Mouse (Mus musculus) kidney, adult 2 months (tissue): ENCODE data around the gene Cartpt. TPM values are rescaled to one million over a fixed set of nuclear protein-coding genes. Genes with fewer than 3 reads are reported as not detected.
A peak's percentile ranks its signal among the peaks of the same experiment; 100 is the strongest.

Experiments used
- DNase-seq: peaks from one replicate; pipeline ENCODE4 v3.0.0; 2021
- H3K27ac ChIP-seq: fragments of 200-500 bp; 2 replicates; pipeline ENCODE4 v1.5.1; 2012; ENCODE audit warnings: low read depth, low read length, control low read depth, inconsistent platforms; ENCODE audit not compliant: insufficient read depth
- H3K27me3 ChIP-seq: fragments of 200-500 bp; replicated peaks from 2 replicates; pipeline ENCODE4 v1.6.1; 2012; ENCODE audit warnings: mild to moderate bottlenecking, moderate library complexity, low read length, inconsistent platforms; ENCODE audit not compliant: control insufficient read depth, insufficient read depth
- H3K36me3 ChIP-seq: fragments of 200-500 bp; 2 replicates; pipeline ENCODE4 v1.6.1; 2012; ENCODE audit warnings: mild to moderate bottlenecking, moderate library complexity, low read length, inconsistent platforms; ENCODE audit not compliant: control insufficient read depth, insufficient read depth
- H3K4me1 ChIP-seq: fragments of 200-500 bp; 2 replicates; pipeline ENCODE4 v1.6.1; 2011; ENCODE audit warnings: low read length; ENCODE audit not compliant: control insufficient read depth, insufficient read depth
- H3K4me3 ChIP-seq: fragments of 200-500 bp; 2 replicates; pipeline ENCODE4 v1.5.1; 2011; ENCODE audit warnings: mild to moderate bottlenecking, low read depth, low read length, control low read depth; ENCODE audit not compliant: insufficient read depth
- CTCF ChIP-seq: fragments of 200-500 bp; conservative IDR thresholded peaks from 2 replicates; pipeline ENCODE4 v1.5.1; 2011; ENCODE audit warnings: low read depth, mild to moderate bottlenecking, control low read depth, low read length, moderate library complexity, mixed read lengths; ENCODE audit not compliant: insufficient read depth, insufficient read length
- POLR2A ChIP-seq: fragments of 200-500 bp; IDR thresholded peaks from one replicate; pipeline ENCODE4 v1.6.1; 2011; ENCODE audit warnings: low read depth, low read length, control low read depth
- WGBS: fragments of 180-500 bp; shearing (Covaris S2); methylation state at CpG from one replicate; pipeline ENCODE4 v1.1.7; 2018; 5-methylcytosine and 5-hydroxymethylcytosine counted together
- polyA plus RNA-seq: library from polyadenylated mRNA; depleted of rRNA; stranded (reverse); fragments of >200 nt; gene quantifications from 2 replicates; pipeline ENCODE4 v1.2.3, GENCODE M21; 2012

Gene Cartpt
- polyA plus RNA-seq, 1 experiment, result not detected

GRCm38 (mm10) chr13:99879696-99880095 is 21.2 kb downstream of the Cartpt start:
- WGBS, result 79% methylated on average over 10 of the region's 10 CpGs
- no peaks in the 10 kb centered on the region for H3K36me3 ChIP-seq
- no peak overlapping the region for H3K27ac ChIP-seq
- H3K4me3 ChIP-seq, result no peak overlapping the region
- no peaks in the 10 kb centered on the region for H3K27me3 ChIP-seq
- TF ChIP-seq CTCF (no peak), POLR2A (no peak)
- no peak for DNase-seq
- no peaks in the 10 kb centered on the region for H3K4me1 ChIP-seq

GRCm38 (mm10) chr13:99872059-99872458 is 28.8 kb downstream of the Cartpt start:
- 82% methylated on average over 1 of the region's 1 CpGs for WGBS
- H3K36me3 ChIP-seq, result no peaks in the 10 kb centered on the region
- TF ChIP-seq CTCF (no peak), POLR2A (no peak)
- no peak for DNase-seq
- H3K4me1 ChIP-seq, result no peaks in the 10 kb centered on the region
- H3K4me3 ChIP-seq, result no peak overlapping the region
- H3K27me3 ChIP-seq, result no peaks in the 10 kb centered on the region
- no peak overlapping the region for H3K27ac ChIP-seq

- no peak for DNase-seq
- H3K4me3 ChIP-seq, result no peak overlapping the region
- H3K27ac ChIP-seq, result no peak overlapping the region
- H3K4me1 ChIP-seq, result no peaks in the 10 kb centered on the region
- whole genome bisulfite sequencing, result 94% methylated on average over 6 of the region's 6 CpGs
- no peaks in the 10 kb centered on the region for H3K36me3 ChIP-seq
- no peak for TF ChIP-seq POLR2A
- TF ChIP-seq CTCF, result no peak
- no peaks in the 10 kb centered on the region for H3K27me3 ChIP-seq
Observed at GRCm38 (mm10) chr13:99868438-99868837, 32.5 kb downstream of the Cartpt start.

GRCm38 (mm10) chr13:99864331-99864730 is 36.6 kb downstream of the Cartpt start:
- no peak for TF ChIP-seq POLR2A
- TF ChIP-seq CTCF, result no peak
- 86% methylated on average over 5 of the region's 5 CpGs for WGBS
- no peak for DNase-seq
- no peaks in the 10 kb centered on the region for H3K27me3 ChIP-seq
- H3K4me3 ChIP-seq, result no peak overlapping the region
- no peak overlapping the region for H3K27ac ChIP-seq
- no peaks in the 10 kb centered on the region for H3K36me3 ChIP-seq
- H3K4me1 ChIP-seq, result no peaks in the 10 kb centered on the region

GRCm38 (mm10) chr13:99860670-99861069 is 40.2 kb downstream of the Cartpt start:
- no peaks in the 10 kb centered on the region for H3K27me3 ChIP-seq

GRCm38 (mm10) chr13:99859082-99859481 is 41.8 kb downstream of the Cartpt start:
- TF ChIP-seq POLR2A, result no peak
- TF ChIP-seq CTCF, result peak; percentile 71
- Histone ChIP-seq H3K4me3 (no peak overlapping the region), H3K36me3 (no peaks in the 10 kb centered on the region), H3K27ac (no peak overlapping the region), H3K27me3 (no peaks in the 10 kb centered on the region), H3K4me1 (no peaks in the 10 kb centered on the region)
- whole genome bisulfite sequencing, result 0% methylated on average over 1 of the region's 1 CpGs
- peak; percentile 49 for DNase-seq

More at GRCm38 (mm10) chr13:99860670-99861069, 40.2 kb downstream of the Cartpt start:
- Histone ChIP-seq H3K36me3 (no peaks in the 10 kb centered on the region), H3K4me3 (no peak overlapping the region), H3K27ac (no peak overlapping the region), H3K4me1 (no peaks in the 10 kb centered on the region)
- TF ChIP-seq CTCF (no peak), POLR2A (no peak)
- WGBS, result 93% methylated on average over 3 of the region's 3 CpGs
- no peak for DNase-seq

- DNase-seq, result peak; percentile 33
- 47% methylated on average over 2 of the region's 2 CpGs for WGBS
- Histone ChIP-seq H3K4me1 (peaks cover 5% of the 10 kb centered on the region; the same call in 1 of the 2 replicates), H3K36me3 (no peaks in the 10 kb centered on the region), H3K27ac (no peak overlapping the region), H3K4me3 (no peak overlapping the region), H3K27me3 (no peaks in the 10 kb centered on the region)
- TF ChIP-seq POLR2A, result no peak
- no peak for TF ChIP-seq CTCF
Observed at GRCm38 (mm10) chr13:99857879-99858278, 43.0 kb downstream of the Cartpt start.
